ENCODE assay signal across 9 mouse cellular contexts in the genomic region with DNA sequence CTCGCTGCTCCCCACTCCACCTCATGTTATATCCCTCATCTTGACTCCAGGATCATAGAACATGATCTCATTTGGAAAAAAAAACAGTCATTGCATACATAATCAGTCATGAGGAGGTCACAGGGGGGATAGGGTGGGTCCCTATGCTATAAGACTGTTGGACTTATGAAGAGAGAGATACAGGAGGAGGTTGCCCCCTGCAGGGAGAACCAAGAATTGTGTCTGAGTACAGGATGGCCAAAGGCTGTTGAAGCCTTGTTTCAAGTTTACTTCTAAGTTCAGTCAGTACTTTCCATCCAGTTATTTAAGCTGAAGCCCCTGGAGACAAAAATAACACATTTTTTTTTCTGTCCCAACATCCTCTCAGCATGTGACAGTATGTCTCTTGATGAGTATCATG.
DNase-seq lines count a peak whose midpoint lies in the region; ATAC-seq and TF ChIP-seq lines count a peak whose summit lies in the region.
"Had no signal": no experiment of that assay in that cellular context is flagged by ENCODE, and none has a peak within 500 bp of the region (broad histone marks: within the 10 kb centered on the region; RNA-seq: fewer than 3 reads in every experiment).

No protein-coding gene starts in this region.

- peaks cover 6% of the 10 kb centered on the region; the same call in 1 of the 2 replicates for H3K27me3 ChIP-seq in kidney, embryonic 14.5 days (ENCODE audit: control insufficient read depth, insufficient read depth, low read length)
- no peaks in the 10 kb centered on the region for H3K27me3 ChIP-seq in limb, embryonic 14.5 days (ENCODE audit: control insufficient read depth, insufficient read depth, low read length)
- H3K27me3 ChIP-seq: embryonic facial prominence, embryonic 13.5 days; liver, embryonic 13.5 days had no signal

- no peaks in the 10 kb centered on the region for H3K36me3 ChIP-seq in kidney, embryonic 14.5 days (ENCODE audit: control insufficient read depth, insufficient read depth, low read length)
- H3K36me3 ChIP-seq in limb, embryonic 14.5 days (ENCODE audit: control insufficient read depth, insufficient read depth, low read length): no peaks in the 10 kb centered on the region
- H3K36me3 ChIP-seq: embryonic facial prominence, embryonic 13.5 days; liver, embryonic 13.5 days had no signal

- H3K4me1 ChIP-seq in kidney, embryonic 14.5 days (ENCODE audit: control insufficient read depth, insufficient read depth, low read length): no peaks in the 10 kb centered on the region
- H3K4me1 ChIP-seq in limb, embryonic 14.5 days (ENCODE audit: control insufficient read depth, insufficient read depth, low read length): no peaks in the 10 kb centered on the region
- H3K4me1 ChIP-seq: embryonic facial prominence, embryonic 13.5 days; liver, embryonic 13.5 days had no signal

- ATAC-seq in kidney, embryonic 14.5 days (ENCODE audit: low FRiP score, low TSS enrichment): no peak
- ATAC-seq in limb, embryonic 14.5 days (ENCODE audit: low FRiP score, low read depth): no peak

- H3K27ac ChIP-seq in kidney, embryonic 14.5 days (ENCODE audit: low read depth, low read length): no peak overlapping the region
- no peak overlapping the region for H3K27ac ChIP-seq in limb, embryonic 14.5 days (replicated peaks; ENCODE audit: low read depth, low read length)
- H3K27ac ChIP-seq: embryonic facial prominence, embryonic 13.5 days; liver, embryonic 13.5 days had no signal

- H3K9ac ChIP-seq in kidney, embryonic 14.5 days (ENCODE audit: low read depth, low read length): no peak overlapping the region
- H3K9ac ChIP-seq in limb, embryonic 14.5 days (ENCODE audit: low read depth, low read length, severe bottlenecking): no peak overlapping the region
- H3K9ac ChIP-seq: embryonic facial prominence, embryonic 13.5 days; liver, embryonic 13.5 days had no signal

- WGBS in kidney, embryonic 14.5 days: 80% methylated on average over 1 of the region's 1 CpGs
- WGBS in limb, embryonic 14.5 days: 78% methylated on average over 1 of the region's 1 CpGs

- no peaks in the 10 kb centered on the region for H3K9me3 ChIP-seq in kidney, embryonic 14.5 days (ENCODE audit: control insufficient read depth, low read length)
- no peaks in the 10 kb centered on the region for H3K9me3 ChIP-seq in limb, embryonic 14.5 days (ENCODE audit: control insufficient read depth, low read length)
- H3K9me3 ChIP-seq: embryonic facial prominence, embryonic 13.5 days; liver, embryonic 13.5 days had no signal

- TF ChIP-seq POLR2A in limb, embryonic 14.5 days (IDR thresholded peaks at IDR 0.05; ENCODE audit: borderline replicate concordance, extremely low read depth, insufficient read depth, insufficient read length): no peak

- peak; percentile 34 for DNase-seq in kidney, adult 11 months
- DNase-seq in NIH3T3 (ENCODE audit: low read depth): peak; percentile 8
- DNase-seq in c-Kit-positive CD71-negative TER-119-negative erythroid progenitor cells, embryonic 14.5 days (ENCODE audit: low read depth): peak; percentile 22
- DNase-seq in hindlimb bud, embryonic 11.5 days (ENCODE audit: extremely low spot score, low read depth, low spot score): peak; percentile 33
- DNase-seq in limb, embryonic 14.5 days (ENCODE audit: low spot score): peak; percentile 22
- peak; percentile 41 to 78 for DNase-seq in spleen, adult 18-20 months
- DNase-seq: liver, embryonic 13.5 days had no signal

- H3K4me2 ChIP-seq in kidney, embryonic 14.5 days (replicated peaks; ENCODE audit: low read depth, low read length): no peak overlapping the region
- H3K4me2 ChIP-seq in limb, embryonic 14.5 days (replicated peaks; ENCODE audit: low read depth, low read length, severe bottlenecking): no peak overlapping the region
- H3K4me2 ChIP-seq: embryonic facial prominence, embryonic 13.5 days; liver, embryonic 13.5 days had no signal

- H3K4me3 ChIP-seq in kidney, embryonic 14.5 days (ENCODE audit: low read length): no peak overlapping the region
- no peak overlapping the region for H3K4me3 ChIP-seq in limb, embryonic 14.5 days (replicated peaks; ENCODE audit: low read length)
- H3K4me3 ChIP-seq: embryonic facial prominence, embryonic 13.5 days; liver, embryonic 13.5 days had no signal

Comparison
In these comparisons a context has a peak if more than half of its experiments do, and no peak if none do; other contexts are left out.
1. DNase-seq: peak in every context shown above with its lines; median percentile 60 in spleen, adult 18-20 months; 34 in kidney, adult 11 months; 33 in hindlimb bud, embryonic 11.5 days; 22 in c-Kit-positive CD71-negative TER-119-negative erythroid progenitor cells, embryonic 14.5 days; 22 in limb, embryonic 14.5 days; 8 in NIH3T3.